Mouse (Mus musculus) cortical plate, adult 2 months (tissue): Measurements from ENCODE around the gene P4ha2.

Source experiments
- CTCF ChIP-seq: fragments of 200-500 bp; IDR thresholded peaks from 2 replicates; pipeline ENCODE4 v1.5.1; 2011; ENCODE audit warnings: mild to moderate bottlenecking, control low read depth, low read length; ENCODE audit not compliant: insufficient read depth; ENCODE audit errors: extremely low read depth
- POLR2A ChIP-seq: fragments of 200-500 bp; IDR thresholded peaks from 2 replicates; pipeline ENCODE4 v1.6.1; 2011; ENCODE audit warnings: mild to moderate bottlenecking, low read length, control low read depth; ENCODE audit not compliant: insufficient read depth; ENCODE audit errors: extremely low read depth

GRCm38 (mm10) chr11:54059526-54059925, 40.4 kb upstream of the P4ha2 start:
- TF ChIP-seq CTCF (no peak), POLR2A (no peak)
